Mouse (Mus musculus) CD8-positive naive resting alpha-beta T cell, adult 2 months (primary cell): ENCODE measurements around the gene Kirrel3.

ENCODE experiments used
- DNase-seq, 2 experiments: peaks; one replicate each; pipeline ENCODE4 v3.0.0; 2022; ENCODE audit warnings: low read depth in 2 of 2, low spot score in 2 of 2

Kirrel3 gene

GRCm38 (mm10) chr9:35051666-35052065 lies 566.0 kb downstream of the Kirrel3 start:
- DNase-seq, result no peak

- no peak for DNase-seq
Measured at GRCm38 (mm10) chr9:35052671-35053070, 567.0 kb downstream of the Kirrel3 start.

GRCm38 (mm10) chr9:35053081-35053480 lies 567.4 kb downstream of the Kirrel3 start:
- no peak for DNase-seq

GRCm38 (mm10) chr9:35053669-35054068 lies 568.0 kb downstream of the Kirrel3 start:
- DNase-seq, result no peak

- DNase-seq, result no peak
Measured at GRCm38 (mm10) chr9:35055528-35056330, 570.0 kb downstream of the Kirrel3 start.

- DNase-seq, result no peak
Measured at GRCm38 (mm10) chr9:35056611-35057010, 570.9 kb downstream of the Kirrel3 start.

GRCm38 (mm10) chr9:35057631-35058030 lies 571.9 kb downstream of the Kirrel3 start:
- DNase-seq, result no peak

GRCm38 (mm10) chr9:35058186-35058585 lies 572.5 kb downstream of the Kirrel3 start:
- no peak for DNase-seq

- DNase-seq, result no peak
Measured at GRCm38 (mm10) chr9:35058596-35059354, 573.1 kb downstream of the Kirrel3 start.

- no peak for DNase-seq
Measured at GRCm38 (mm10) chr9:35059881-35060280, 574.2 kb downstream of the Kirrel3 start.

- DNase-seq, result no peak
Measured at GRCm38 (mm10) chr9:35061446-35061845, 575.8 kb downstream of the Kirrel3 start.
